Mouse (Mus musculus): Measurements from ENCODE around the gene BC049352. TPM values are rescaled to one million over a fixed set of nuclear protein-coding genes. Genes with fewer than 3 reads are reported as not detected.

Gene BC049352
- polyA plus RNA-seq, 1 experiment from 2014 or later: not detected

DNA sequence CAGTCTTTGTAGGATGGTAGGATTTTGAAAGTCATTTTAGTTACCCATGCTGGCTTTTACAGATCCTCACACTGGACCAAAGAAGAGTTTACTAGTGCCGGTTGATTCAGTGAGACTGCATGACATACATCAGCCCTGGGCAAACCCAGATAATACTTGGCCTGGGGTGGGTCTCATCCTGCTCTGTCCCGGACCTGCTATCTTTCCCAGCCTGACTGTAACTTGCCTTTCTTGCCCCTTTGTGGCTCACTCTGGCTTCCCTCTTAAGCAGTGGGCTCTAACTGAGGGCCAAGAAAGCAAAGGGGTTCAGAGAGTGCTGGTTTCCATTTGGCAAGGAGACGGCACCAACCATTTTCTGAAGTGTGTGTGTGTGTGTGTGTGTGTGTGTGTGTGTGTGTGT is 37.8 kb downstream of the BC049352 start:
- H3K27ac ChIP-seq (ENCODE audit: low read depth, low read length): no peak overlapping the region
- DNase-seq (ENCODE audit: low spot score) (no peak), ATAC-seq (replicated peaks; ENCODE audit: low FRiP score) (no peak)
- H3K4me2 ChIP-seq (ENCODE audit: low read depth, low read length, severe bottlenecking): no peak overlapping the region
- H3K4me3 ChIP-seq (ENCODE audit: low read depth, low read length): no peak overlapping the region
- WGBS: 89% methylated on average over 3 of the region's 3 CpGs
- no peaks in the 10 kb centered on the region for H3K27me3 ChIP-seq (ENCODE audit: control insufficient read depth, insufficient read depth, low read length)
- no peaks in the 10 kb centered on the region for H3K36me3 ChIP-seq (ENCODE audit: control insufficient read depth, insufficient read depth, low read length)
- no peak overlapping the region for H3K9ac ChIP-seq (ENCODE audit: low read length)
- H3K9me3 ChIP-seq (ENCODE audit: control insufficient read depth, low read length): no peaks in the 10 kb centered on the region
- no peaks in the 10 kb centered on the region for H3K4me1 ChIP-seq (replicated peaks; ENCODE audit: control insufficient read depth, insufficient read depth, low read length)

DNA sequence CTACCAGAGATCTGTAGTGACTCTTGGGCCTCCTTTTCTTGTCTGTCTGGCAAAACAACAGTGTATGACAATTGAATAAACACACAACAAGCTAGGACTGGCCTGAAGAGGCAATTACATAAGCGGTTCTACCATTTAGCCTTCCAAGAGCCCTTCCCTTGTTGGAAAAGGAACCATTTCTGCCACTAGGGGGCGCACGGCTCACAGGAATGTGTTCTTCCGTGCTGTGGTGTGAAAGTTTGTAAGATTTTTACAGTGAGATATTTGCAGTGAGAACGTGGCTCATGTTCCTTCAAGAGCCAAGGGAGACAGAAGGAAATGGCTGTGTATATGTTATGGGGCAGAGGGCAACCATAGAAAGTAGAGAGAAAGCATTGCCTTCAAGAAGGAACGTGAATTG is 39.8 kb downstream of the BC049352 start:
- H3K27ac ChIP-seq (ENCODE audit: low read depth, low read length): no peak overlapping the region
- no peak for ATAC-seq (replicated peaks; ENCODE audit: low FRiP score)

DNA sequence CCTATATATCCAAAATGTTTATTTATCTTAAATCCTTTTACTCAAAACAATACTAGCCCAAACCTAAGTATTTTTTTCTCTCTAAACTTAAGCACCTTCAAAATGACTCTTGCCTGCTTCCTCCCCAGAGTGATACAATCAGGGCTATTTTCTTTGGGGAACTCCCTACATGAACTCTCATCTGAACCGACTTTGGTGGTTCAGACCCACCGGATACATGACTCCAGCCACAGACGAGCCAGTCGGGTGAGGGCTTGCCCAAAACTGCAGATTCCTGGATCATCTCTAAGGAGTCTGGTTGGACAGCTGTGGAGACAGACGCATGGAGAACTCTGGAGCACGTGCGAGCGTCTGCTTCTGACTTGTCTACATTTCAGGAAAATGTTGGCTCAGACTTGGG is 47.6 kb downstream of the BC049352 start:
- H3K4me1 ChIP-seq (replicated peaks; ENCODE audit: control insufficient read depth, insufficient read depth, low read length): no peaks in the 10 kb centered on the region
- H3K9ac ChIP-seq (ENCODE audit: low read length): no peak overlapping the region
- H3K4me3 ChIP-seq (ENCODE audit: low read depth, low read length): no peak overlapping the region
- no peaks in the 10 kb centered on the region for H3K36me3 ChIP-seq (ENCODE audit: control insufficient read depth, insufficient read depth, low read length)
- DNase-seq (ENCODE audit: low spot score) (no peak), ATAC-seq (replicated peaks; ENCODE audit: low FRiP score) (no peak)
- H3K27me3 ChIP-seq (ENCODE audit: control insufficient read depth, insufficient read depth, low read length): no peaks in the 10 kb centered on the region
- no peak overlapping the region for H3K27ac ChIP-seq (ENCODE audit: low read depth, low read length)
- 90% methylated on average over 8 of the region's 8 CpGs for WGBS
- no peak overlapping the region for H3K4me2 ChIP-seq (ENCODE audit: low read depth, low read length, severe bottlenecking)
- H3K9me3 ChIP-seq (ENCODE audit: control insufficient read depth, low read length): no peaks in the 10 kb centered on the region

More for the DNA sequence above, 39.8 kb downstream of the BC049352 start:
- Histone ChIP-seq H3K9me3 (ENCODE audit: control insufficient read depth, low read length) (no peaks in the 10 kb centered on the region), H3K27me3 (ENCODE audit: control insufficient read depth, insufficient read depth, low read length) (no peaks in the 10 kb centered on the region), H3K36me3 (ENCODE audit: control insufficient read depth, insufficient read depth, low read length) (no peaks in the 10 kb centered on the region), H3K4me2 (ENCODE audit: low read depth, low read length, severe bottlenecking) (no peak overlapping the region), H3K9ac (ENCODE audit: low read length) (no peak overlapping the region), H3K4me1 (replicated peaks; ENCODE audit: control insufficient read depth, insufficient read depth, low read length) (no peaks in the 10 kb centered on the region), H3K4me3 (ENCODE audit: low read depth, low read length) (no peak overlapping the region)
- 19% methylated on average over 6 of the region's 6 CpGs for WGBS
- DNase-seq (ENCODE audit: low spot score): peak; percentile 91

DNA sequence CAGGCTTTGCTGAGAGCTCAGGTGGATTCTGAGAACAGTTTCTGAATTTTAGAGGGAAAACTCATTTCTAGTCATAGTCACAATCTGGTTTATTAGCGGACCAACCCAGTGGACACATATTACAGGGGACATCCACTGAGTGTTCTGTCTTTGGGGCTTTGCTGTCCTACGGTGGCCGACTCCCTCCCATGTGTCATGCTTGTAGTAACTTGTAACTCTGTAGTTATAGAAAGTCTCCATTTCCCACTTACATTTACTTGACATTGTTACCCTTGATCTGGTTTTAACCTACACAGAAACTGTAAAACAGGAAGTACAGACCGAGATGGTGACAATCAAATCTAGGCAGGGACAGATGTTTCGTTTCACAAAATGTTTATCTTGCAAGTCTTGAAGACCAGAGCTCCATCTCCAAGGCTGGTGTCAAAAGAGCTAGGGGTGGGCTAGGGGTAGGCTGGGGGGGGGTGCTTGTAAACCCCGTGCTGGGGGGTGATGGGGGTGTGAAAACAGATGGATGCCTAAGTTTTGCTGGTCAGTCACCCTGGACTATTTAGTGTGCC is 53.9 kb downstream of the BC049352 start:
- Histone ChIP-seq H3K4me2 (ENCODE audit: low read depth, low read length, severe bottlenecking) (no peak overlapping the region), H3K27me3 (ENCODE audit: control insufficient read depth, insufficient read depth, low read length) (no peaks in the 10 kb centered on the region), H3K27ac (ENCODE audit: low read depth, low read length) (no peak overlapping the region), H3K9me3 (ENCODE audit: control insufficient read depth, low read length) (no peaks in the 10 kb centered on the region), H3K9ac (ENCODE audit: low read length) (no peak overlapping the region), H3K4me3 (ENCODE audit: low read depth, low read length) (no peak overlapping the region), H3K36me3 (ENCODE audit: control insufficient read depth, insufficient read depth, low read length) (no peaks in the 10 kb centered on the region), H3K4me1 (replicated peaks; ENCODE audit: control insufficient read depth, insufficient read depth, low read length) (no peaks in the 10 kb centered on the region)
- ATAC-seq (replicated peaks; ENCODE audit: low FRiP score) (no peak), DNase-seq (ENCODE audit: low spot score) (no peak)
- WGBS: 88% methylated on average over 6 of the region's 6 CpGs

DNA sequence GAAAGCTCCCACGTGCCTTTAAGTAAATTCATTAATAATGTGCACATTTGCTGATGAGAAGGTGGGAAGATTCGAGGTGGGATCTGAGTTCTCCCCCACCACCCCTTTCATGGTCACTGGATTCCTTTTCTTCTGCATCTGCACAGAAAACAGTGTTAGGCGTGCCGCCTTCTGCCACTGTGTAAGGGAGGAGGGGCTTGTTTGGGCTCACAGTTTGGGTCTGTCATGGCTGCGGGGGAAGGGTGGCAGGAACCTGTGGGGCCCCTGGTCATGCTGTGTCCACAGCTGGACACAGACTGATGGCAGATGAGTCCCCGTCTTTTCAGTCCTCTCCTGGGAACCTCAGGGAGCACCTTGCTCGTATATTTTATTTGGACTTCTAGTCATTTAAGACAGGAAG is 54.9 kb downstream of the BC049352 start:
- no peaks in the 10 kb centered on the region for H3K27me3 ChIP-seq (ENCODE audit: control insufficient read depth, insufficient read depth, low read length)
- H3K9me3 ChIP-seq (ENCODE audit: control insufficient read depth, low read length): no peaks in the 10 kb centered on the region
- WGBS: 51% methylated on average over 7 of the region's 7 CpGs
- ATAC-seq (replicated peaks; ENCODE audit: low FRiP score): no peak
- no peak overlapping the region for H3K4me3 ChIP-seq (ENCODE audit: low read depth, low read length)
- H3K36me3 ChIP-seq (ENCODE audit: control insufficient read depth, insufficient read depth, low read length): no peaks in the 10 kb centered on the region
- no peak overlapping the region for H3K4me2 ChIP-seq (ENCODE audit: low read depth, low read length, severe bottlenecking)
- no peaks in the 10 kb centered on the region for H3K4me1 ChIP-seq (replicated peaks; ENCODE audit: control insufficient read depth, insufficient read depth, low read length)
- DNase-seq (ENCODE audit: low spot score): no peak
- H3K27ac ChIP-seq (ENCODE audit: low read depth, low read length): no peak overlapping the region
- no peak overlapping the region for H3K9ac ChIP-seq (ENCODE audit: low read length)

DNA sequence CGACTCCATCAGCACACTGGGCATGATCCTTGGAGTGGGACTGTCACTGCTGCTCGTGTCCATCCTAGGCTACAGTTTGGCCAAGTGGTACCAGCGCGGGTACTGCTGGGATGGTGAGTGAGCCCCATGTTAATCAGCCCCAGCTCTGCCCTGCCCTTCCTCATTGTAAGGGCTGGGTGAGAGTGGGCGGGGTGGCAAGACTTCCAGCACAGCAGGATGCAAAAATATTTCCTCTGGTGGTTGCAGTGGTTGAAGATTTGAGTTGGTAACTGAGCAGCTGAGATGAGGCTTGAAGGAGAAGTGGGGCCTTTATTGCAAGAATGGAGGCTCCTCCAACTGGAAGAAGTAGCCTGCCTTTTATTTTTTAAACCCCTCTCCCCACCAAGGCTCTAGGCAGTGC is 59.6 kb downstream of the BC049352 start:
- Histone ChIP-seq H3K4me1 (replicated peaks; ENCODE audit: control insufficient read depth, insufficient read depth, low read length) (no peaks in the 10 kb centered on the region), H3K9me3 (ENCODE audit: control insufficient read depth, low read length) (no peaks in the 10 kb centered on the region), H3K4me3 (ENCODE audit: low read depth, low read length) (no peak overlapping the region), H3K9ac (ENCODE audit: low read length) (no peak overlapping the region), H3K27ac (ENCODE audit: low read depth, low read length) (no peak overlapping the region), H3K36me3 (ENCODE audit: control insufficient read depth, insufficient read depth, low read length) (no peaks in the 10 kb centered on the region), H3K27me3 (ENCODE audit: control insufficient read depth, insufficient read depth, low read length) (no peaks in the 10 kb centered on the region), H3K4me2 (ENCODE audit: low read depth, low read length, severe bottlenecking) (no peak overlapping the region)
- WGBS: 73% methylated on average over 5 of the region's 5 CpGs
- no peak for DNase-seq (ENCODE audit: low spot score)
- ATAC-seq (replicated peaks; ENCODE audit: low FRiP score): no peak

DNA sequence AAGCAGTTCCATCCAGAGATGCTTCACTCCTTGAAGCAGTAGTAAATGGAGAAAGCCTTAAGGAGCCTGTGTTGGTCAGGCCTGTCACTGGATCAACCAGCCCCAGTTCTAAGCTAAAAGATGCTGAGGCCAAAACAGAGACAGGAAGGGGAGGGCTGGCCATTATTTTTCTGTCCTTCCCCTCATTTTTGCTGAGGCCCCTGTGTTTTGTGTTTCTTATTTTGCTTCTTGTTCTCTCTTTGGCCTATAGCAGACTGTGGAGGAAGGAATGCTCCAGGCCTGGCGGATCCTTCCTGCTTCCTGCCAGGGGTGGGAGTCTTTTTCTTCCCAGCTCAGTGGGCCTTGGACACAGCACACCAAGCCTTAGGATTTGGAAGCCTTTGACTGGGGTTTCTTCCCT is 63.6 kb downstream of the BC049352 start:
- WGBS: 76% methylated on average over 1 of the region's 1 CpGs
- no peaks in the 10 kb centered on the region for H3K27me3 ChIP-seq (ENCODE audit: control insufficient read depth, insufficient read depth, low read length)
- no peaks in the 10 kb centered on the region for H3K36me3 ChIP-seq (ENCODE audit: control insufficient read depth, insufficient read depth, low read length)
- no peak overlapping the region for H3K4me2 ChIP-seq (ENCODE audit: low read depth, low read length, severe bottlenecking)
- H3K27ac ChIP-seq (ENCODE audit: low read depth, low read length): no peak overlapping the region
- DNase-seq (ENCODE audit: low spot score) (no peak), ATAC-seq (replicated peaks; ENCODE audit: low FRiP score) (no peak)
- H3K4me1 ChIP-seq (replicated peaks; ENCODE audit: control insufficient read depth, insufficient read depth, low read length): no peaks in the 10 kb centered on the region
- H3K4me3 ChIP-seq (ENCODE audit: low read depth, low read length): no peak overlapping the region
- no peak overlapping the region for H3K9ac ChIP-seq (ENCODE audit: low read length)
- H3K9me3 ChIP-seq (ENCODE audit: control insufficient read depth, low read length): no peaks in the 10 kb centered on the region

DNA sequence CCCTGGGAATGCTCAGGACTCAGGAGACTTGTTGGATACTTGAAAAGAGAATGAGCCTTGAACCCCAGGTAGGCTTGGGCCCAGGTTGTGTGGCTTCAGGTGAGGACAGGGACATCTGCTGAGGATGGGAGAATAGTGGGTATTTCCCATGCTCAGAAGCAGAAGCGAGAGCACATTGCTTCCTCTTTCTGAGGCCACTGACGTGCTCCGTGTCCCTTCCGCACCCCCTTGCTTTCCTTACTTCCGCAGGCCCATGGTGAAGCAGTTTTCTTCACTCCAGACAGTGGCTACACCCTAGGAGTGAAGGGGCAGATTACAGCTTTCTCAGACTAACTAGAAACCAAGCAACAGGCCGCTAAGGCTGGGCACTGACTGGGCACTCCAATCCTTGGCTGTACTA is 64.3 kb downstream of the BC049352 start:
- H3K4me3 ChIP-seq (ENCODE audit: low read depth, low read length): no peak overlapping the region
- H3K9me3 ChIP-seq (ENCODE audit: control insufficient read depth, low read length): no peaks in the 10 kb centered on the region
- H3K4me2 ChIP-seq (ENCODE audit: low read depth, low read length, severe bottlenecking): no peak overlapping the region
- 88% methylated on average over 6 of the region's 6 CpGs for WGBS
- DNase-seq (ENCODE audit: low spot score) (no peak), ATAC-seq (replicated peaks; ENCODE audit: low FRiP score) (no peak)
- no peaks in the 10 kb centered on the region for H3K36me3 ChIP-seq (ENCODE audit: control insufficient read depth, insufficient read depth, low read length)
- H3K27me3 ChIP-seq (ENCODE audit: control insufficient read depth, insufficient read depth, low read length): no peaks in the 10 kb centered on the region
- H3K9ac ChIP-seq (ENCODE audit: low read length): no peak overlapping the region
- H3K27ac ChIP-seq (ENCODE audit: low read depth, low read length): no peak overlapping the region
- no peaks in the 10 kb centered on the region for H3K4me1 ChIP-seq (replicated peaks; ENCODE audit: control insufficient read depth, insufficient read depth, low read length)

DNA sequence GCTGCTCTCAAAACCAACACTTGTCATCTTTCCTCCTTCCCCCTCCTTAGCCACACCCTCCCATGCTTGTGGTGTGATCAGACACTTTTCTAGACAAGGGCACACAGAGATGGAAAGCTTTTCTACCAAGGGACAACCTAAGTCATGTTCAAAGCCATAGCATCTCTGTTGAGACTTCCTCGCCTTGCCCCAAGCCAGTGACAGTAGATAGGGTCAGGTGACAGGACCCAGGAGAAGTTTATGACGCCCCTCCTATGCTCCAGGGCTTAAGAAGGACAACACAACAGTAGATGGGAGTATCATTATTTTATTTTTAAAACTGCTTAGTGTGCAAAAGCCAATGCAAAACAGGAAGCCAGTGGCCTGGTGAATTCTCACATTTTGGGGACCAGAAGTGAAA is 65.7 kb downstream of the BC049352 start:
- WGBS: 81% methylated on average over 2 of the region's 2 CpGs
- no peak for DNase-seq (ENCODE audit: low spot score)

More for the DNA sequence above, 65.7 kb downstream of the BC049352 start:
- no peak for ATAC-seq (replicated peaks; ENCODE audit: low FRiP score)
- H3K4me3 ChIP-seq (ENCODE audit: low read depth, low read length): no peak overlapping the region
- H3K4me2 ChIP-seq (ENCODE audit: low read depth, low read length, severe bottlenecking): no peak overlapping the region
- no peak overlapping the region for H3K27ac ChIP-seq (ENCODE audit: low read depth, low read length)
- no peaks in the 10 kb centered on the region for H3K4me1 ChIP-seq (replicated peaks; ENCODE audit: control insufficient read depth, insufficient read depth, low read length)
- H3K9me3 ChIP-seq (ENCODE audit: control insufficient read depth, low read length): no peaks in the 10 kb centered on the region
- H3K27me3 ChIP-seq (ENCODE audit: control insufficient read depth, insufficient read depth, low read length): no peaks in the 10 kb centered on the region
- no peak overlapping the region for H3K9ac ChIP-seq (ENCODE audit: low read length)
- no peaks in the 10 kb centered on the region for H3K36me3 ChIP-seq (ENCODE audit: control insufficient read depth, insufficient read depth, low read length)
